Mouse (Mus musculus) A20 (cell line): ENCODE measurements at regions not wholly inside any gene's neighbourhood (a gene's known extent, or its start where the extent isn't known, plus 50 kb on each side); places are given as distances from the start of the nearest gene placed in this dataset.
"Not testable (repeated sequence)": the region's sequence is repeated elsewhere in the genome, so short reads cannot be mapped to it uniquely, and the experiment has no call there.

ENCODE experiments used
- DNase-seq: peaks from one replicate; pipeline ENCODE4 v3.0.0-alpha.2; 2011; ENCODE audit warnings: low read depth, low spot score

- DNase-seq: not testable (repeated sequence)
Measured at GRCm38 (mm10) chr17:13432256-13432655, 77.9 kb downstream of the Tcp10c start.

GRCm38 (mm10) chr17:13434146-13434545 lies 79.8 kb downstream of the Tcp10c start:
- not testable (repeated sequence) for DNase-seq

- DNase-seq: not testable (repeated sequence)
Measured at GRCm38 (mm10) chr17:13438790-13439189, 84.4 kb downstream of the Tcp10c start.

GRCm38 (mm10) chr17:13440708-13441530 lies 86.5 kb downstream of the Tcp10c start:
- not testable (repeated sequence) for DNase-seq

GRCm38 (mm10) chr17:13442229-13442628 lies 87.9 kb downstream of the Tcp10c start:
- not testable (repeated sequence) for DNase-seq

GRCm38 (mm10) chr17:13456869-13457600 lies 102.7 kb downstream of the Tcp10c start:
- not testable (repeated sequence) for DNase-seq

GRCm38 (mm10) chr17:13457942-13458341 lies 103.6 kb downstream of the Tcp10c start:
- DNase-seq: not testable (repeated sequence)

GRCm38 (mm10) chr17:13458814-13459213 lies 104.4 kb downstream of the Tcp10c start:
- not testable (repeated sequence) for DNase-seq

- not testable (repeated sequence) for DNase-seq
Measured at GRCm38 (mm10) chr17:13462663-13463062, 108.3 kb downstream of the Tcp10c start.

- DNase-seq: not testable (repeated sequence)
Measured at GRCm38 (mm10) chr17:13465822-13466221, 111.5 kb downstream of the Tcp10c start.

GRCm38 (mm10) chr17:13469867-13470380 lies 115.6 kb downstream of the Tcp10c start:
- not testable (repeated sequence) for DNase-seq

- peak; percentile 77 for DNase-seq
Measured at GRCm38 (mm10) chr17:13472460-13473062, 118.2 kb downstream of the Tcp10c start.

- no peak for DNase-seq
Measured at GRCm38 (mm10) chr17:13474310-13475094, 120.1 kb downstream of the Tcp10c start.

- DNase-seq: no peak
Measured at GRCm38 (mm10) chr17:13478866-13479571, 124.6 kb downstream of the Tcp10c start.

GRCm38 (mm10) chr17:13479572-13480063 lies 125.2 kb downstream of the Tcp10c start:
- no peak for DNase-seq

- DNase-seq: peak; percentile 64
Measured at GRCm38 (mm10) chr17:13481445-13482085, 127.2 kb downstream of the Tcp10c start.

- no peak for DNase-seq
Measured at GRCm38 (mm10) chr17:13482136-13482535, 127.8 kb downstream of the Tcp10c start.

GRCm38 (mm10) chr17:13487291-13488215 lies 133.2 kb downstream of the Tcp10c start:
- no peak for DNase-seq
